Mouse (Mus musculus) brain, embryonic 14.5 days (tissue): ENCODE data around the gene Hspa13.

Experiments used
- CTCF ChIP-seq: fragments of 200-500 bp; IDR thresholded peaks from 2 replicates; pipeline ENCODE4 v1.5.1; 2012; ENCODE audit warnings: inconsistent platforms, mild to moderate bottlenecking, moderate library complexity, borderline replicate concordance; ENCODE audit not compliant: insufficient read depth, insufficient read length; ENCODE audit errors: extremely low read depth
- POLR2A ChIP-seq: fragments of 200-500 bp; IDR thresholded peaks from 2 replicates; pipeline ENCODE4 v1.6.1; 2012; ENCODE audit warnings: mild to moderate bottlenecking, inconsistent platforms, borderline replicate concordance; ENCODE audit not compliant: poor library complexity, insufficient read depth, insufficient read length, severe bottlenecking; ENCODE audit errors: extremely low read depth

DNA sequence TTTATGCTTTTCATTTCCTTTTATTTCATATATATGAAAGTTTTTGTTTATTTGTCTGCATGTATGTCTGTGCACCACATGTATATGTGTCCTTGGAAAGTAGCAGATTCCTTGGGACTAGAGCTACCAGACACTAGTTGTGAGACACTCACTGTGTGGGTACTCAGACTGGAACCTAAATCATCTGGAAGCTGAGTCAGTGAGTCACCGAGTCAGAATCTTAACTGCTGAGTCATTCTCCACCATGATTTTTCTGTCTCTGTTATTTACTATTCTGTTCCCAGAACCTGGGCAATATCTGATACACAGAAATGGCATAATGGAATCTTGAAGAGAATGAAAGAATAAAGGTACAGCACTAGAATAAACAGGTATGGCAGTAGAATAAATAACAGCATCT, 14.0 kb downstream of the Hspa13 start:
- TF ChIP-seq CTCF = no peak
- no peak for TF ChIP-seq POLR2A
